Mouse (Mus musculus) midbrain, postnatal 0 days (tissue): ENCODE data around the gene A530016L24Rik. TPM values are rescaled to one million over a fixed set of nuclear protein-coding genes. Genes with fewer than 3 reads are reported as not detected.
A peak's percentile ranks its signal among the peaks of the same experiment; 100 is the strongest.

Experiments used
- ATAC-seq: fragments of 200-750 bp; cut with Nextera tagmentation; 2 replicates; pipeline ENCODE4 v1.8.0; 2017; ENCODE audit warnings: moderate number of reproducible peaks, mild to moderate bottlenecking, moderate TSS enrichment, moderate library complexity; ENCODE audit not compliant: low FRiP score
- DNase-seq: peaks from one replicate; pipeline ENCODE4 v3.0.0-alpha.2; 2015; ENCODE audit warnings: low spot score
- H3K27ac ChIP-seq: fragments of 300-500 bp; sonication (generic); 2 replicates; pipeline ENCODE4 v1.5.1; 2014; ENCODE audit warnings: low read depth, mild to moderate bottlenecking, low read length, mixed read lengths
- H3K27me3 ChIP-seq: fragments of 300-500 bp; sonication (generic); 2 replicates; pipeline ENCODE4 v1.6.1; 2014; ENCODE audit warnings: low read length, control low read depth, mixed read lengths; ENCODE audit not compliant: insufficient read depth
- H3K36me3 ChIP-seq: fragments of 300-500 bp; sonication (generic); 2 replicates; pipeline ENCODE4 v1.6.1; 2014; ENCODE audit warnings: low read length, control low read depth, mixed read lengths; ENCODE audit not compliant: insufficient read depth
- H3K4me1 ChIP-seq: fragments of 300-500 bp; sonication (generic); 2 replicates; pipeline ENCODE4 v1.6.1; 2014; ENCODE audit warnings: mild to moderate bottlenecking, control low read depth, antibody characterized with exemption, low read length, mixed read lengths; ENCODE audit not compliant: insufficient read depth
- H3K4me2 ChIP-seq: fragments of 300-500 bp; sonication (generic); 2 replicates; pipeline ENCODE4 v1.6.1; 2014; ENCODE audit warnings: low read depth, mild to moderate bottlenecking, low read length, mixed read lengths; ENCODE audit not compliant: poor library complexity, severe bottlenecking
- H3K4me3 ChIP-seq: fragments of 300-500 bp; sonication (generic); 2 replicates; pipeline ENCODE4 v1.5.1; 2014; ENCODE audit warnings: low read depth, mild to moderate bottlenecking, low read length, moderate library complexity
- H3K9ac ChIP-seq: fragments of 300-500 bp; sonication (generic); replicated peaks from 2 replicates; pipeline ENCODE4 v1.6.1; 2014; ENCODE audit warnings: mild to moderate bottlenecking, low read length, moderate library complexity, mixed read lengths; ENCODE audit not compliant: poor library complexity, severe bottlenecking
- H3K9me3 ChIP-seq: fragments of 300-500 bp; sonication (generic); 2 replicates; pipeline ENCODE4 v1.6.1; 2016; ENCODE audit warnings: low read length, control low read depth
- CTCF ChIP-seq: IDR thresholded peaks from 2 replicates; pipeline ENCODE4 v1.5.1; 2016; ENCODE audit warnings: antibody characterized with exemption, mild to moderate bottlenecking
- WGBS: fragments of 180-500 bp; shearing (Covaris S2); extraction: QIAGEN DNeasy Blood & Tissue Kit; methylation state at CpG from one replicate; pipeline ENCODE4 v1.1.7; 2014; 5-methylcytosine and 5-hydroxymethylcytosine counted together
- polyA plus RNA-seq: library from polyadenylated mRNA; unstranded; fragments of >200 nt; fragmentation: Nextera tagmentation; extraction: Ambion mirVana; gene quantifications from 2 replicates; pipeline ENCODE4 v1.2.1, GENCODE M21; 2015
- total RNA-seq: library from RNA; depleted of rRNA; stranded (reverse); fragments of >200 nt; gene quantifications from 2 replicates; pipeline ENCODE4 v1.2.3, GENCODE M21; 2014; rRNA removed

A530016L24Rik gene
- 0.05 TPM in 1 of 2 replicates, not detected in the other for total RNA-seq
- polyA plus RNA-seq = 0.05 TPM in 1 of 2 replicates, not detected in the other

GRCm38 (mm10) chr12:112489134-112489533 lies at the start of gene A530016L24Rik:
TSS of gene A530016L24Rik (plus strand) at chr12:112489448.
- Histone ChIP-seq H3K4me2 (no peak within 1 kb of the TSS), H3K9ac (no peak within 1 kb of the TSS), H3K4me3 (no peak within 1 kb of the TSS), H3K27ac (no peak within 1 kb of the TSS), H3K9me3 (no peaks in the 10 kb centered on the region), H3K27me3 (no peaks in the 10 kb centered on the region), H3K4me1 (no peaks in the 10 kb centered on the region), H3K36me3 (no peaks in the 10 kb centered on the region)
- DNase-seq = no peak
- TF ChIP-seq CTCF = no peak
- ATAC-seq = no peak
- 91% methylated on average over 8 of the region's 8 CpGs for WGBS

- no peak overlapping the region for H3K4me3 ChIP-seq
- DNase-seq (no peak), ATAC-seq (no peak)
- H3K9me3 ChIP-seq = no peaks in the 10 kb centered on the region
- 56% methylated on average over 1 of the region's 1 CpGs for WGBS
- H3K27me3 ChIP-seq = no peaks in the 10 kb centered on the region
- H3K4me1 ChIP-seq = 0 out of 2 replicates have a peak, but pooled peaks cover 4% of the 10 kb centered on the region
- H3K9ac ChIP-seq = no peak overlapping the region
- H3K36me3 ChIP-seq = no peaks in the 10 kb centered on the region
- no peak overlapping the region for H3K4me2 ChIP-seq
- TF ChIP-seq CTCF = no peak
- no peak overlapping the region for H3K27ac ChIP-seq
Measured at GRCm38 (mm10) chr12:112439993-112440392, 49.3 kb upstream of the A530016L24Rik start.

- no peak for TF ChIP-seq CTCF
- 48% methylated on average over 18 of the region's 18 CpGs for WGBS
- Histone ChIP-seq H3K4me3 (no peak overlapping the region), H3K4me1 (peaks cover 7% of the 10 kb centered on the region; the same call in 1 of the 2 replicates), H3K27me3 (no peaks in the 10 kb centered on the region), H3K9ac (no peak overlapping the region), H3K9me3 (no peaks in the 10 kb centered on the region), H3K36me3 (no peaks in the 10 kb centered on the region), H3K27ac (peak overlapping the region; percentile 49), H3K4me2 (no peak overlapping the region)
- DNase-seq (no peak), ATAC-seq (no peak)
Measured at GRCm38 (mm10) chr12:112449144-112449827, 40.0 kb upstream of the A530016L24Rik start.

GRCm38 (mm10) chr12:112449828-112450180 lies 39.4 kb upstream of the A530016L24Rik start:
- no peaks in the 10 kb centered on the region for H3K36me3 ChIP-seq
- H3K9ac ChIP-seq = no peak overlapping the region
- TF ChIP-seq CTCF = no peak
- DNase-seq (no peak), ATAC-seq (no peak)
- H3K27ac ChIP-seq = peak overlapping the region; percentile 49; the same call in 1 of the 2 replicates
- H3K9me3 ChIP-seq = no peaks in the 10 kb centered on the region
- WGBS = 51% methylated on average over 8 of the region's 8 CpGs
- no peaks in the 10 kb centered on the region for H3K27me3 ChIP-seq
- peaks cover 7% of the 10 kb centered on the region; the same call in 1 of the 2 replicates for H3K4me1 ChIP-seq
- no peak overlapping the region for H3K4me2 ChIP-seq
- no peak overlapping the region for H3K4me3 ChIP-seq

GRCm38 (mm10) chr12:112450883-112451282 lies 38.4 kb upstream of the A530016L24Rik start:
- no peaks in the 10 kb centered on the region for H3K9me3 ChIP-seq
- DNase-seq = peak; percentile 83

GRCm38 (mm10) chr12:112451381-112451780 lies 37.9 kb upstream of the A530016L24Rik start:
- ATAC-seq (no peak), DNase-seq (no peak)
- Histone ChIP-seq H3K9me3 (no peaks in the 10 kb centered on the region), H3K4me3 (no peak overlapping the region), H3K4me2 (no peak overlapping the region), H3K27ac (no peak overlapping the region), H3K4me1 (peaks cover 7% of the 10 kb centered on the region; the same call in 1 of the 2 replicates), H3K27me3 (no peaks in the 10 kb centered on the region), H3K9ac (no peak overlapping the region), H3K36me3 (no peaks in the 10 kb centered on the region)
- 63% methylated on average over 1 of the region's 1 CpGs for WGBS
- TF ChIP-seq CTCF = no peak

More at GRCm38 (mm10) chr12:112450883-112451282, 38.4 kb upstream of the A530016L24Rik start:
- WGBS = 19% methylated on average over 6 of the region's 6 CpGs
- H3K27me3 ChIP-seq = no peaks in the 10 kb centered on the region
- H3K4me1 ChIP-seq = peaks cover 7% of the 10 kb centered on the region; the same call in 1 of the 2 replicates
- TF ChIP-seq CTCF = peak; percentile 77
- H3K4me3 ChIP-seq = no peak overlapping the region
- no peaks in the 10 kb centered on the region for H3K36me3 ChIP-seq
- ATAC-seq = peak; percentile 65
- no peak overlapping the region for H3K4me2 ChIP-seq
- no peak overlapping the region for H3K9ac ChIP-seq
- H3K27ac ChIP-seq = no peak overlapping the region
